Mouse (Mus musculus) bone marrow, adult 2 months (tissue): Measurements from ENCODE around the gene Ddah1. TPM values are rescaled to one million over a fixed set of nuclear protein-coding genes. Genes with fewer than 3 reads are reported as not detected.

Experiments used
- H3K27ac ChIP-seq: fragments of 200-500 bp; 2 replicates; pipeline ENCODE4 v1.5.1; 2012; ENCODE audit warnings: low read depth, mild to moderate bottlenecking, control low read depth, inconsistent platforms, low read length; ENCODE audit not compliant: control insufficient read depth, poor library complexity, insufficient read depth
- H3K4me1 ChIP-seq: fragments of 200-500 bp; 2 replicates; pipeline ENCODE4 v1.6.1; 2011; ENCODE audit warnings: low read length; ENCODE audit not compliant: control insufficient read depth, insufficient read depth
- H3K4me3 ChIP-seq: fragments of 200-500 bp; replicated peaks from 2 replicates; pipeline ENCODE3; 2011; ENCODE audit warnings: mild to moderate bottlenecking, low read depth, low read length, control low read depth; ENCODE audit not compliant: control insufficient read depth
- CTCF ChIP-seq: fragments of 200-500 bp; IDR thresholded peaks from 2 replicates; pipeline ENCODE4 v1.5.1; 2011; ENCODE audit warnings: low read length, control low read depth; ENCODE audit not compliant: control insufficient read depth, insufficient read depth
- POLR2A ChIP-seq: fragments of 200-500 bp; IDR thresholded peaks from 2 replicates; pipeline ENCODE4 v1.6.1; 2011; ENCODE audit warnings: low read depth, mild to moderate bottlenecking, control low read depth, low read length, borderline replicate concordance; ENCODE audit not compliant: control insufficient read depth
- WGBS: fragments of 180-500 bp; shearing (Covaris S2); methylation state at CpG from one replicate; pipeline ENCODE4 v1.1.7; 2018; 5-methylcytosine and 5-hydroxymethylcytosine counted together
- polyA plus RNA-seq: library from polyadenylated mRNA; stranded (reverse); fragments of >200 nt; gene quantifications from 2 replicates; pipeline ENCODE4 v1.2.4, GENCODE M21; 2011; ENCODE audit warnings: low replicate concordance; ENCODE audit not compliant: missing spikeins, insufficient read depth, insufficient read length

Gene Ddah1
- polyA plus RNA-seq, 1 experiment: 2.4 TPM

- no peak overlapping the region for H3K4me3 ChIP-seq
- 71% methylated on average over 5 of the region's 5 CpGs for WGBS
- H3K4me1 ChIP-seq: no peaks in the 10 kb centered on the region
- no peak overlapping the region for H3K27ac ChIP-seq
- TF ChIP-seq POLR2A (no peak), CTCF (no peak)
Measured at GRCm38 (mm10) chr3:145806502-145806901, 48.0 kb downstream of the Ddah1 start.

- H3K4me3 ChIP-seq: no peak overlapping the region
- no peak for TF ChIP-seq POLR2A
- TF ChIP-seq CTCF: no peak
- 86% methylated on average over 1 of the region's 1 CpGs for WGBS
- no peaks in the 10 kb centered on the region for H3K4me1 ChIP-seq
- H3K27ac ChIP-seq: no peak overlapping the region
Measured at GRCm38 (mm10) chr3:145816807-145817206, 58.3 kb downstream of the Ddah1 start.

- Histone ChIP-seq H3K4me3 (no peak overlapping the region), H3K4me1 (no peaks in the 10 kb centered on the region), H3K27ac (no peak overlapping the region)
- TF ChIP-seq CTCF (no peak), POLR2A (no peak)
- WGBS: 62% methylated on average over 6 of the region's 6 CpGs
Measured at GRCm38 (mm10) chr3:145817276-145817675, 58.8 kb downstream of the Ddah1 start.

DNA sequence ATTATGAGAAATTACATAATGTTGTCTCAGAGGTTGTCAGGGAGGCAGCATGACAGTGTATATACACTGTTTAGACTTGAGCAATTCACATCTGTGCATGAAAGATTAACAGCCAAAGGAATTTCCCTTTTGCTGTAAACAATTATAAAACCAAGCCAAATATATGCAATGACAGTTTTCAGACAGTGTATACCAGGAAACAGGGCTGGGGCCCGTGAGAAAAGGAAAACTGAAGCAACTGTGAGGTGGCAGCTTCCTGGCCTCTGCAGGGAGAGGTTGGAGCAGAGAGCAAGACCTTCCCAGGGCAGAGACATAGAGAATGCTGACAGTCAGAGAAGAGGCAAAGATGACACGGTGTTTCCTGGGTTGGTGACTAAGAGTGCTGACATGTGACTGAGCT, 62.0 kb downstream of the Ddah1 start:
- 35% methylated on average over 2 of the region's 2 CpGs for WGBS
- no peak for TF ChIP-seq CTCF
- no peak for TF ChIP-seq POLR2A
- Histone ChIP-seq H3K27ac (no peak overlapping the region), H3K4me1 (no peaks in the 10 kb centered on the region), H3K4me3 (no peak overlapping the region)

- no peaks in the 10 kb centered on the region for H3K4me1 ChIP-seq
- no peak for TF ChIP-seq CTCF
- no peak for TF ChIP-seq POLR2A
- no peak overlapping the region for H3K4me3 ChIP-seq
- WGBS: 83% methylated on average over 2 of the region's 2 CpGs
- H3K27ac ChIP-seq: no peak overlapping the region
Measured at GRCm38 (mm10) chr3:145820938-145821337, 62.5 kb downstream of the Ddah1 start.

DNA sequence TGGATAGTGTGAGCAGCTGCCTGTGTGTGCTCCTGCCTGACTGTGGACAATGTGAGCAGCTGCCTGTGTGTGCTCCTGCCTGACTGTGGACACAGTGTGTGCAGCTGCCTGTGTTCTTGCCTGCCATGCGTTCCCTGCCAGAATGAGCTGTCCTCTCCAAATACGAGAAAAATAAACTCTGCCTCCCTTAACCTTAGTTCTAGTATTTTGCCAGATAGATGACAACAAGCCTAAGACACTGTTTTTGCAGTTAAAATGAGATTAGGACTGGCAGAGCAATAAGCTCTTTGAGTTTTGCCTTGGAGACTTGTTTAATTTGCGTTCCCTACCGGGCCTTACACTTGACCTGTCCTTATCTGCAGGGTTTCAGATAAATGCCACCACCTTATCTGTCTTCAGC, 63.7 kb downstream of the Ddah1 start:
- TF ChIP-seq CTCF: no peak
- no peak for TF ChIP-seq POLR2A
- no peak overlapping the region for H3K4me3 ChIP-seq
- 88% methylated on average over 4 of the region's 4 CpGs for WGBS
- H3K27ac ChIP-seq: no peak overlapping the region
- H3K4me1 ChIP-seq: no peaks in the 10 kb centered on the region

- WGBS: 69% methylated on average over 4 of the region's 4 CpGs
- no peaks in the 10 kb centered on the region for H3K4me1 ChIP-seq
- H3K4me3 ChIP-seq: no peak overlapping the region
- no peak overlapping the region for H3K27ac ChIP-seq
- no peak for TF ChIP-seq CTCF
- TF ChIP-seq POLR2A: no peak
Measured at GRCm38 (mm10) chr3:145823661-145824060, 65.2 kb downstream of the Ddah1 start.

DNA sequence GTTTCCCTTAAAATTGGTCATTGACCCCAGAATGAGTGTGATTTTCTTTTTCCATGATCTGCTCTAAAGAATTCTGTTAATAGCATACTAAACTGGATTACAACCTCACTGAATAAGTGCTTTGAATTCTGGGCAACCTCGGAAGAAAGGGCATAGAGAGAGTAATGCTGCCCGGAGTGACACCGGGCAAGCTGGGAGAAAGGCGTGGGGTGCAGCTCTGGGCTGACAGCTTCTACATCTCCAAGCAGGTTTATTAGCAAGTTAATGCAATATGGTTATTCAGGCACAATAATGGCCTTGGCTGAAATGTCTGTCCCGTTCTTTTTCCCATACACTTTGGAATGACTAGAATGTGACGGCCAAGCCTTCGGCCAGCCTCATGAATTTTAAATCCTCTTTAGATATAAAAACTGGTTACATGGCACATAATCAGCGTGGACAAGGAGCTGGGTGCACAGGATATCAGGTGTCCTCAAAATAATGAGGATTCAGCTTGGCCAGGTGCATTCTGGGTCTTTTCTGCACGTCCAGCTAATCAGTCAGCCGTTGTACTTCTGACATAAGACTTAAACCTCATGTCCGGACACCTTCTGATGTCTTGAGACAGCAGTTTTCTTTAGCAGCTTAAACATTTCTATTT, 67.1 kb downstream of the Ddah1 start:
- no peak for TF ChIP-seq CTCF
- WGBS: 83% methylated on average over 11 of the region's 11 CpGs
- no peaks in the 10 kb centered on the region for H3K4me1 ChIP-seq
- H3K4me3 ChIP-seq: no peak overlapping the region
- no peak overlapping the region for H3K27ac ChIP-seq
